Mouse (Mus musculus): Measurements from ENCODE around the gene Rab2b. TPM values are rescaled to one million over a fixed set of nuclear protein-coding genes. Genes with fewer than 3 reads are reported as not detected.

Rab2b gene
- 15.5 and 17.1 TPM in 2 replicates for polyA plus RNA-seq (2016; fragmentation: Nextera tagmentation; extraction: Ambion mirVana)

DNA sequence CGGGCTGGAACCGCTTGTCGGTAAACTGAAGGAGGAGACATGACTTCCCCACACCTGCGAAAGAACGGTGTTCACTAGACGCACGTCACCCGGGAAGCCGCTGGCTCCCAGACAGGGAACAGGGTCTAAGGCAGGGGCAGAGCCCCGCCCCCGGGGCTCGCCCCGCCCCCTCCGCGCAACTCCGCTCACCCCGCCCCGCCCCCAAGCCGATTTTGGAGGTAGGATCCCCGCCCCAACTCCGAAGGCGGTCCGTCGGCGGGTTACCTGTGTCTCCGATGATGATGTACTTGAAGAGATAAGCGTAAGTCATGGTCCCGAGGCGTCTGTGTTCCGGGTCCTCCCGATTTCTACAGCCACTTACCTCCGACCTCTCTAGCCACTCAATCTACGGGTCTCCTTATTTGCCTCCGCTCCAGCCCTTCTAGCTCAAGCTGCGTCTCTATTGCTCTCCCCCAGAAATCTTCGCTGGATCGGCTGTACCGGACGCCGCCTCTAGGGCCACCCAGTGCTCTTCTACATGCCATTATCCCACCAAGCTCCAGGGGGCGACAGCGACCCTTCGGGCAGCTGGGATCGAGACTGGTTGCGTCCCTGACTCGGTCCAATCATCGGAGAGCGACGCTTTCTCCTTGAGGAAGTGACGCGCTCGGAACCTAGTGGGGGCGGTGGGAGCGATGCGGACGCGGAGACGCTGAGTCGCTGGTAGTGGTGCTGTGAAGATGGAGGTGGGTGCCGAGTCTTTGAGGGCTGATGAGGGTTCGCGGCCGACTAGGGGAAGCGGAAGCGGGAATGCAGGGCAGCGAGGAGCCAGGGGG is at the start of gene Rab2b, which contains the start of gene Tox4:
Rab2b (minus strand) TSS at position 614 of the 815 bp plus-strand sequence.
Tox4 (plus strand) TSS at position 215 of the 815 bp plus-strand sequence.
- H3K36me3 ChIP-seq, result peaks cover 13% of the 10 kb centered on the region; the same call in 1 of the 2 replicates
- WGBS, result under 1% methylated on average over 66 of the region's 66 CpGs
- H3K9me3 ChIP-seq, result no peaks in the 10 kb centered on the region
- H3K4me1 ChIP-seq, result peaks cover 6% of the 10 kb centered on the region
- H3K27me3 ChIP-seq (ENCODE audit: insufficient read depth, poor library complexity, severe bottlenecking), result no peaks in the 10 kb centered on the region
- H3K27ac ChIP-seq, result peak within 1 kb of the TSS; percentile 91
- peak within 1 kb of the TSS; percentile 94 for H3K4me3 ChIP-seq
- DNase-seq (ENCODE audit: low spot score), result peak; percentile 100

DNA sequence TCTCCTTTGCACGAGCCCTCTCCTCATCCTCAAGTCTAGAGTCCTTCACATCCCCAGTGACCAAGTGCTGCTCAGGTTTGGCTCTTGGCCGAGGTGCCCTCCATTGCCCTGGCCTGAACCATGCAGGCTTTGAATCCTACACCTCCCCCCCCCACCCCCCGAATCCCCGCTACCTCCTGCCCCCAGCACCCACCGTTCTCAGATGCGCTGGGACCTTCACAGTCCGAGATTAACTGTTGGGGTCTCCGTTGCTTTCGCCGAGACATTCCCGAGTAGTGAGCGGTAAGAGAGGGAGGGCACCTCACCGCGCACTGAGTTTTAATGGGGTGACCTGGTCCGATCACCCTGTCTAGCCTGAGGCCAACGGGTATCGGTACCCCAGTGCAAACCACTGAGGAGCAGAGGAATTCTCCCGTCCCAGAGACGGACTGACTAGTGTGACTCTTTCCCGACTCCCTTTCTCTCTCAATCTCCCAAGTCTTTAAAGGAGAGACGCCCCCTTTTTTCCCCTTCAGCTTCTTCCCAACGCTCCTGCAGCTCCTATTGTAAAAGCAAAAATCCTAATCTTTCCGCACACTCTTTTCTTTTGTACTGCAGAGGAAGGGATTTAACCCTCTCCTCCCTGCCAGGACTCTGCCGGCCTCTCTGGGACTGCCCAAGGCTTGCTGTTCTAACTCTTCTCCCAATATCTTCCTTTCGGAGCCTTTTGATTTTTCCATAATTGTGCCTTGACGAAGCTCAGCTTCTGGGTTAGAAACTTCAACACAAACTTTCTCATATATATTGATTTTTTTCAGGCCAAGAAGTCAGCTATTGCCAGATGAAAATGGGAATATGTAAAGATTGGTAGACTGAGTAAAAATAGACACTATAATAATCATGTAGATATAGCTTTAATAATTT is 48.8 kb upstream of the Rab2b start, which contains the start of gene Sall2:
Sall2 (minus strand) TSS at position 853 of the 903 bp plus-strand sequence.
- DNase-seq (ENCODE audit: low spot score), result no peak
- Histone ChIP-seq H3K4me1 (peaks cover 10% of the 10 kb centered on the region), H3K27ac (no peak within 1 kb of the TSS), H3K36me3 (no peaks in the 10 kb centered on the region), H3K27me3 (ENCODE audit: insufficient read depth, poor library complexity, severe bottlenecking) (peaks cover 55% of the 10 kb centered on the region), H3K4me3 (peak within 1 kb of the TSS; percentile 63), H3K9me3 (no peaks in the 10 kb centered on the region)
- under 1% methylated on average over 26 of the region's 26 CpGs for WGBS

DNA sequence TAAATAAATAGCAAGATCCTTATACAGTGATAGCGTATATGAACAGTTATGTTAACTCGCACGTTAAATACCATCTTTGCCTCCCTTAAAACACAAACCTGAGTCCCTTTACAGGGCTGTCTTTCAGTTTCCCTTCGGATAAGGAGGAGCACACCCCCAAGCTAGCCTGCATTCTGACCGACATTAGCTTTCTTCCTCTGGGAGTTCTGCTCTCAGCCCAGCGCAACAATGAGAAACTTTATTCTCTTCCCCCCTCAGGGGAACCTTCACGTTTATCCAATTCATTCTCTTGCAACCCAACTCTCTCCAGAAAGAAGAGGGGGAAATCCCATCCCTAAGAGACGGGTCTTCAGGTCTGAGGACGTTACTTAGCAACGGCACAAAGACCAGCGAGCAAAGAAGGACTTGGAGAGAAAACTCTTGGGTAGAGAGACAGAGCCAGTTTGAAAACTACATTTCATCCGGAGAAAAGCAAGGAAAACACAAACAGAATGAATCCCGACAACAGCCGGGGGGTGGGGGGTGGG is 48.1 kb upstream of the Rab2b start:
- Histone ChIP-seq H3K4me1 (peaks cover 10% of the 10 kb centered on the region), H3K36me3 (no peaks in the 10 kb centered on the region), H3K27ac (no peak overlapping the region), H3K4me3 (peak overlapping the region; percentile 63), H3K27me3 (ENCODE audit: insufficient read depth, poor library complexity, severe bottlenecking) (peaks cover 55% of the 10 kb centered on the region), H3K9me3 (no peaks in the 10 kb centered on the region)
- WGBS, result 3% methylated on average over 14 of the region's 14 CpGs
- DNase-seq (ENCODE audit: low spot score), result no peak

DNA sequence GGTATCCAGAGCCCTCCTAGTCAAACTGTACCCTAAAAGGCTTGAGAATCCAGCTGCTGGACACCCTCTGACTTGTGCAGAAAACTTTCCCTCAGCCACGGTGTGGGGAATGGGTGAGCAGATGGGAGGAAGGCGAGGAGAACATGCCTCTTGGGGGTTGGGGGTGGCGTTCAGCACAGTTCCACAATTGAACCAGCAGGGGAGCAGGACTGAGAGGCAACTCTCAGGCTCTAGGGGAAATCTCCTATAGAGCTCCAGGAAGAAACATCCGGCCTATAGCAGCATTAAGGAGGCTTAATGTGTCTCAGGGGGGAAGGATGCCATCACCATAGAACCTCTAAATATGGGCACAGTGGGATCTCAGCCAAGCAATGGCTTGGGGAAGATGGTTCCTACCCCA is 46.5 kb upstream of the Rab2b start:
- Histone ChIP-seq H3K36me3 (no peaks in the 10 kb centered on the region), H3K27me3 (ENCODE audit: insufficient read depth, poor library complexity, severe bottlenecking) (peaks cover 51% of the 10 kb centered on the region), H3K4me3 (no peak overlapping the region), H3K27ac (no peak overlapping the region), H3K4me1 (peaks cover 10% of the 10 kb centered on the region), H3K9me3 (no peaks in the 10 kb centered on the region)
- DNase-seq (ENCODE audit: low spot score), result no peak
- 6% methylated on average over 4 of the region's 4 CpGs for WGBS

DNA sequence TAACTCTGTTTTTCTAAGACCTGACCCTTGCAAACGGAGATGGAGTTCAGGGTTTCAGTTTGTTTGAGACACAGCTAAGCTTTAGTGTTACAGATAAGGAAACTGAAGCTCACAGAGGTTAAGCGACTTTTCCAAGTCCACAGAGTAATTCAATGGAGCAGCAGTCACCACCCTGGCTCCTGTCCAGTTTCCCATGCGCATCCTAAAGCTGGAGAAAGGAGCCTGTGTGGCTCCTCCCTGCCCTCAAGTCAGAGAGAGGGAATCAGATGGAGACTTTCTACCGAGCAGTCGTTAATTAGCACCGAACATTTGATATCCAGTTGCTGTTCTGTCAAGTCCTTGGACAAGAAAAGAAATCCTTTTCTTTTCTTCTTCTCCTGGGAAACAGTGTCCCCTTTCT is 40.0 kb upstream of the Rab2b start:
- DNase-seq (ENCODE audit: low spot score), result no peak
- WGBS, result 54% methylated on average over 6 of the region's 6 CpGs
- no peak overlapping the region for H3K27ac ChIP-seq
- H3K36me3 ChIP-seq, result peaks cover 6% of the 10 kb centered on the region
- H3K27me3 ChIP-seq (ENCODE audit: insufficient read depth, poor library complexity, severe bottlenecking), result no peaks in the 10 kb centered on the region
- H3K9me3 ChIP-seq, result no peaks in the 10 kb centered on the region
- H3K4me1 ChIP-seq, result peaks cover 19% of the 10 kb centered on the region
- H3K4me3 ChIP-seq, result no peak overlapping the region

DNA sequence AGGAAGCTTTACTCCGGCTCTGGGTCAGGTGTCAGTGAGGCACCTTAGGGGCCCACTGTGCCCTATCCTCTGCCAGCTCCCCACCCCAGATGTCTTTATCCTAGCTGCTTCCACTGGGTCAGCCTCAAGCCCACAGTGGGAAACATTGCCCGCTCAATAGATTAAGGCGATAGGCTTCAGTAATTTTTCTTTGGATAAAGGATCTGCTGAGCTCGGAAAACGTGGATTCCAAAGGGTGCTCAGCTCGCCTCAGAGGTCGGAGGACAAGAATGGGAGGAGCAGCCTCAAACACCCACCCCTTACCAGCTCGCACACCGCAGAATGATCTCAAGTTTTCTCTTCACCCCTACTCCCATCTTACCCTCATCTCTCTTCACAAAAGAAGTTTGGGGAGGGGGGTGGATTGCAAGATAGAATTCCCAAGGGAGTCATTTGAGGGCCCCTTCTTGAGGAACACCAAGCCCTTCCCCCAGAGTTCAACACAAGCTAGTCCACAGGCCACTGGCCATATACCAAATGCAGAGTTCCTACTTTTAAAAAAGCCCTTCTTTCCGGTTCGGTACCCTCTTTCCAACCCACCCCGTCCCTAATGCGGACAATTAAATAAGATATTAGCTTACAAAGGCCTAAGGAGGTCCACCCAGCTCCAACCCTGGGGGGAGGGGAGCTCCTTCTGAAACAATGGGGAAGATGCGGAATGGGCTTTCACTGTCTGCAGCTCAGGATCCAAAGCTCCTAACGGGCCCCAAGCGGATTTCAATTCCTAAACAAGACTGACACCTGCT is 37.3 kb upstream of the Rab2b start:
- Histone ChIP-seq H3K36me3 (peaks cover 33% of the 10 kb centered on the region), H3K4me3 (peak overlapping the region; percentile 89), H3K27me3 (ENCODE audit: insufficient read depth, poor library complexity, severe bottlenecking) (no peaks in the 10 kb centered on the region), H3K27ac (peak overlapping the region; percentile 95), H3K9me3 (no peaks in the 10 kb centered on the region), H3K4me1 (peaks cover 29% of the 10 kb centered on the region)
- 6% methylated on average over 16 of the region's 16 CpGs for WGBS
- no peak for DNase-seq (ENCODE audit: low spot score)

DNA sequence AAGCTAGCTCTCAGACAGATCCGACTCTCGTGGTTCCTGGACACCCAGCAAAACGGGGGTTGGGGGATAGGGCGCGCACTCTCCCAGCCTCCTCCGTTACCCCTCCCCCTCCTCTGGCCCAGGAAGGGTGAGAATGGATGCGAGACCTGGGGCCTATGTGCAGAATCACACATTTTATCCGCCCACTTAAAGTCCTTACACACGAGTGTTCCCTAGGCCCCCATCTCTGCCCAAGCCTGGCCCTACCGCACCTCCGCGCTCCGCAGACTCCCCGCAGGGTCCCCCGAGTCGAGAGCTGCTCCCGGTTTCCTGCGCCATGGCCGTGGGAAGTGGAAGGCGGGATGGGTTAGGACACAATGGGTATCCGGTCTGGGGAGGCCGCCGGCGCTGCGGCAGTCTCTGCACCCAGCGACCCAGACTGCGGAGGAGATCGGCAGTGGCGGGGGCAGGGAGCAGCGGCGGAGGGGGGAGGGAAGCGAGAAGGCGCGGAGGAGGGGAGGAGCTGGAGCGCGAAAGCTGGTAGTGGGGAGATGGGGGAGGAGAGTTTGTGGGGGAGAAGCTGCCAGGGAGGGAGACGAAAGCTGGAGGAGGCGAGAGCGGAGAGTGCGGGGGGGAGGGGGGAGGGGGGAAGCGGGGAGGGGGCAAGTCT is 36.6 kb upstream of the Rab2b start:
- no peaks in the 10 kb centered on the region for H3K27me3 ChIP-seq (ENCODE audit: insufficient read depth, poor library complexity, severe bottlenecking)
- peaks cover 29% of the 10 kb centered on the region for H3K4me1 ChIP-seq
- no peaks in the 10 kb centered on the region for H3K9me3 ChIP-seq
- peak overlapping the region; percentile 89 for H3K4me3 ChIP-seq
- peak; percentile 83 for DNase-seq (ENCODE audit: low spot score)
- peaks cover 38% of the 10 kb centered on the region for H3K36me3 ChIP-seq
- peak overlapping the region; percentile 95 for H3K27ac ChIP-seq
- 0% methylated on average over 28 of the region's 41 CpGs for WGBS

DNA sequence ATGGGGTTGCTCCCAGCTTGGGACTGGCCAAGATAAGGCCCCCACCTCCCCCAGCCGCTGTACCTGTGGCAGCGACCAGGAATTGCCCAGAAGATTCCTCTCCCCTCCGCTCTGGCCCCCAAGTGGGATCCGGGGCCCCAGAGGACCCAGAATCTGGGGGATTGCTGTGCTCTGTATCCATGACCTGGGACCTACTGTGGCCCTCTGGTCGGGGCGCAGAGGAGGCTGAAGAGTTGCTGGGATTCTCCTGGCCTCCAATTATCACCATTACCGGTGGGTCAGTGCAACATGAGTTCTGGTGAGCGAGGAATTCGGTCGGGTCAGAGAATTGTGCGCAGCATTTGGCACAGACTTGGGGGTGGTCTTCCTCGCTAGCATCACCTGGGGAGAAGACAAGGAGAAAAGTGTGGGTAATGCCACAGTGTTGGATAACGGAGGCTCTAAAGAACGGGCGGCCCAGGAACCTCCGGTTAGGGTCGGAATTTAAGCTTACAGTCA is 36.0 kb upstream of the Rab2b start:
- Histone ChIP-seq H3K4me1 (peaks cover 29% of the 10 kb centered on the region), H3K27ac (peak overlapping the region; percentile 95), H3K27me3 (ENCODE audit: insufficient read depth, poor library complexity, severe bottlenecking) (no peaks in the 10 kb centered on the region), H3K36me3 (peaks cover 43% of the 10 kb centered on the region), H3K9me3 (no peaks in the 10 kb centered on the region), H3K4me3 (peak overlapping the region; percentile 89)
- DNase-seq (ENCODE audit: low spot score), result no peak
- WGBS, result 4% methylated on average over 17 of the region's 17 CpGs

DNA sequence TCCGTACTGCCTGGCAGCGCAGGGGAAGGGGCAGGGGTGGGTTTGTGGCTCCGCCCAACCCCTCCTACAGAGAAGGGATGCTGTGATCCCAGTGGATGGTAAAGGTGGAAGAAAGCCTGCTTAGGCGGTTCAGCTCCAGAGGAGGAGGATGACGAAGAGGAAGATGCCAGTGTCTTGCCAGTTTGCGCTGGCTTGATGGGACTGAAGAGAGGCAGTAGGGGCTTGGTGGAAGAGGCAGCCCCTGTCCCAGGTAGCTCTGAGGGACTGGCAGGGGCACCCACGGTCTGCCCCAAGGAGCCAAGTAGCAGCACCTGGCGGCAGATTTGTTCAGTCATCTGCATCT is 35.4 kb upstream of the Rab2b start:
- Histone ChIP-seq H3K36me3 (peaks cover 44% of the 10 kb centered on the region), H3K9me3 (no peaks in the 10 kb centered on the region), H3K27me3 (ENCODE audit: insufficient read depth, poor library complexity, severe bottlenecking) (no peaks in the 10 kb centered on the region), H3K4me3 (peak overlapping the region; percentile 89), H3K27ac (peak overlapping the region; percentile 95), H3K4me1 (peaks cover 29% of the 10 kb centered on the region)
- DNase-seq (ENCODE audit: low spot score), result no peak
- 36% methylated on average over 8 of the region's 8 CpGs for WGBS

DNA sequence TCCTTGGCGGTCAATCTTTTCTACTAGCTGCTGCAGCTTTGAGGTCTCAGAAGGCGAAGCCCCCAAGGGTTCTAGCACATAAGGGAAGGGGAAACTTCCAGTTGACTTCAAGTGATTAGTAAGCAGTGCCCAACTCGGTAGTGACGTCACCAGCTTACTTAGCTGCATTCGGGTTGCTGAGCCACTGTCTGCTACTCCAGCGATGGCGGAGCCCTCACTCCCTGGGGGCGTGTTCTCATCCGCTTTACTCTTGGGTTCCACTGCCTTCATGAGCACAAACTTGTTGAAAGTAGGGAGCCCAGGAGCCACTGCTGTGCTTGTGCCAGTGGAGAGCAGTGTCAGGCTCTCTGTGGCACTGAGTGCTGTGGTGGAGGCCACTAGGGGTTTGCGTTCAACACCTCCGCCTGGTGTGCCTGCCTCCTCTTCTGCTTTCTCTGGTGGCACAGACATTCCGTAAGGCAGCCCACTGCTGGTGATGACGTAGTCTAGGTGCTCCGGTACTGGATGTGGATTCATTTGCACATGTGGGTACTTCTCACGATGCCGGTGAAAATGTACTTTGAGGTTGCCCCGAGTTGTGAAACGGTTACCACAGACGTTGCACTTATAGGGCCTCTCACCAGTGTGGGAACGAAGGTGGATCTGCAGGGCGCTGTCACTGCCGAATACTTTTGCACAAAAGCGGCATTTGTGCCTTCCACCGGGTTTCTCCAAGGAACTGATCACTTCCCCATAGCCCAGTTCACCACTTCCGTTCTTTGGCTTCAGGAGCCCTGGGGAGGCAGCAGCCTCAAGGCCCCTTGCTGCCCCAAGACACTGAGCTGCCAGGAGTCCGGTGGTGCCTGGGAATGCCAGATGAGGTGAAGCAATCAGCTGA is 34.8 kb upstream of the Rab2b start:
- peak overlapping the region; percentile 95; the same call in 1 of the 2 replicates for H3K27ac ChIP-seq

DNA sequence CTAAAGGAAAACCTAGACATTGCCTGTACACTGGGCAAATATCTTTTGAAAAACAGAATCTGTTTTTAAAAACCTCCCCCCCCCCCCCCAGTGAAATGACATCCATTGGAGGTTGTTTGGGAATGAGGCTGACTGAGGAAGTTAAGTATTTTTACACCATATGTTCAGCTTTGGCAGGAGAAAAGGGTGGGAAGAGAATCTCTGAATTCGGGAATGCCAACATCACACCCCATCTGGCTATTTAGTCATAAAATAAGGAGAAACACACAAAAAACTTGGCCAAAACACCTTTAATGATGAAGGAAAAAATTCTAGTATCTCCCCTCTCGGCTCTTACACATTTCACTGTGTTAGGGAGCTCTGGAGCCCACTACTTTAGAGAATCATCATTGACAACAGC is 31.6 kb upstream of the Rab2b start:
- H3K4me3 ChIP-seq, result no peak overlapping the region
- 86% methylated on average over 2 of the region's 2 CpGs for WGBS
- H3K9me3 ChIP-seq, result no peaks in the 10 kb centered on the region
- H3K4me1 ChIP-seq, result peaks cover 21% of the 10 kb centered on the region
- DNase-seq (ENCODE audit: low spot score), result no peak
- no peaks in the 10 kb centered on the region for H3K27me3 ChIP-seq (ENCODE audit: insufficient read depth, poor library complexity, severe bottlenecking)
- peaks cover 48% of the 10 kb centered on the region for H3K36me3 ChIP-seq
- H3K27ac ChIP-seq, result no peak overlapping the region

More for the DNA sequence above, 34.8 kb upstream of the Rab2b start:
- peaks cover 45% of the 10 kb centered on the region for H3K36me3 ChIP-seq
- DNase-seq (ENCODE audit: low spot score), result no peak
- H3K27me3 ChIP-seq (ENCODE audit: insufficient read depth, poor library complexity, severe bottlenecking), result no peaks in the 10 kb centered on the region
- 78% methylated on average over 26 of the region's 26 CpGs for WGBS
- H3K4me1 ChIP-seq, result peaks cover 29% of the 10 kb centered on the region
- H3K4me3 ChIP-seq, result peak overlapping the region; percentile 89
- H3K9me3 ChIP-seq, result no peaks in the 10 kb centered on the region
